Mouse (Mus musculus) heart, postnatal 36 days (tissue): ENCODE results near the gene Rps6kb2. TPM values are rescaled to one million over a fixed set of nuclear protein-coding genes. Genes with fewer than 3 reads are reported as not detected.
"Not testable (repeated sequence)": the region's sequence is repeated elsewhere in the genome, so short reads cannot be mapped to it uniquely, and the experiment has no call there.

Source experiments
- DNase-seq, 2 experiments: peaks; one replicate each; pipeline ENCODE4 v3.0.0; 2021 to 2022
- intact Hi-C: fragments of 180-260 bp; cut with DNase I; formaldehyde crosslinking; loops from one replicate; pipeline ENCODE4 v1.15.1; 2025
- total RNA-seq, 2 experiments: library from RNA; stranded (reverse); gene quantifications; 2 replicates each; pipeline ENCODE4 v1.2.3; 2021

The Rps6kb2 gene
- total RNA-seq, 2 experiments from 2014 or later: 16.4 to 18.8 TPM

- intact Hi-C loops: no loop called here
- no peak for DNase-seq
Measured at GRCm38 (mm10) chr19:4144550-4145498, 18.3 kb downstream of the Rps6kb2 start.

- DNase-seq: no peak
- intact Hi-C loops: no loop called here
Measured at GRCm38 (mm10) chr19:4143759-4144268, 19.3 kb downstream of the Rps6kb2 start, which contains the start of gene Cabp4. TSS of gene Cabp4 (minus strand) at chr19:4144033.

- intact Hi-C loops: no loop called here
- no peak for DNase-seq
Measured at GRCm38 (mm10) chr19:4142416-4143173, 20.6 kb downstream of the Rps6kb2 start.

GRCm38 (mm10) chr19:4140147-4140546 lies 23.0 kb downstream of the Rps6kb2 start:
- no peak for DNase-seq
- intact Hi-C loops: no loop called here

- DNase-seq: no peak
Measured at GRCm38 (mm10) chr19:4139446-4139845, 23.7 kb downstream of the Rps6kb2 start, which contains the start of gene Gpr152. TSS of gene Gpr152 (plus strand) at chr19:4139787.

GRCm38 (mm10) chr19:4137913-4138312 lies 25.2 kb downstream of the Rps6kb2 start:
- no peak for DNase-seq
- intact Hi-C loops: no loop called here

More at GRCm38 (mm10) chr19:4139446-4139845, 23.7 kb downstream of the Rps6kb2 start, which contains the start of gene Gpr152:
- intact Hi-C loops: no loop called here

- intact Hi-C loops: no loop called here
- no peak for DNase-seq
Measured at GRCm38 (mm10) chr19:4136463-4136862, 26.7 kb downstream of the Rps6kb2 start.

GRCm38 (mm10) chr19:4135963-4136345 lies 27.2 kb downstream of the Rps6kb2 start:
- intact Hi-C loops, DNase-seq: not testable (repeated sequence)

GRCm38 (mm10) chr19:4135229-4135962 lies 27.8 kb downstream of the Rps6kb2 start:
- intact Hi-C loops, DNase-seq: not testable (repeated sequence)

- intact Hi-C loops: no loop called here
Measured at GRCm38 (mm10) chr19:4134354-4134753, 28.8 kb downstream of the Rps6kb2 start.

GRCm38 (mm10) chr19:4131768-4132167 lies 31.4 kb downstream of the Rps6kb2 start:
- intact Hi-C loops: no loop called here

More at GRCm38 (mm10) chr19:4134354-4134753, 28.8 kb downstream of the Rps6kb2 start:
- DNase-seq: no peak

GRCm38 (mm10) chr19:4131075-4131474 lies 32.1 kb downstream of the Rps6kb2 start:
- no peak for DNase-seq
- intact Hi-C loops: no loop called here

More at GRCm38 (mm10) chr19:4131768-4132167, 31.4 kb downstream of the Rps6kb2 start:
- DNase-seq: no peak

GRCm38 (mm10) chr19:4130106-4130505 lies 33.0 kb downstream of the Rps6kb2 start:
- intact Hi-C loops: no loop called here

GRCm38 (mm10) chr19:4129462-4129861 lies 33.7 kb downstream of the Rps6kb2 start:
- intact Hi-C loops: no loop called here
- DNase-seq: no peak

More at GRCm38 (mm10) chr19:4130106-4130505, 33.0 kb downstream of the Rps6kb2 start:
- no peak for DNase-seq

GRCm38 (mm10) chr19:4126759-4127495 lies 36.2 kb downstream of the Rps6kb2 start:
- intact Hi-C loops: loop anchor here (1.0 to 2.0 kb wide), 2 partner anchors 21 to 36 kb away; partner anchors contain the start of genes Coro1b and Rps6kb2
- DNase-seq: no peak

- peak; percentile 96 to 97 for DNase-seq
- intact Hi-C loops: loop anchor here (1.0 to 2.0 kb wide), 2 partner anchors 22 to 37 kb away; partner anchors contain the start of genes Coro1b and Rps6kb2
Measured at GRCm38 (mm10) chr19:4125741-4126696, 37.1 kb downstream of the Rps6kb2 start, which contains the start of gene Aip. TSS of gene Aip (minus strand) at chr19:4125858.

GRCm38 (mm10) chr19:4125268-4125667 lies 37.9 kb downstream of the Rps6kb2 start:
- DNase-seq, intact Hi-C loops: not testable (repeated sequence)

GRCm38 (mm10) chr19:4124432-4124831 lies 38.7 kb downstream of the Rps6kb2 start:
- intact Hi-C loops: loop anchor here (1.0 kb wide), 1 partner anchor 104 kb away; no protein-coding TSS in a partner anchor

More at GRCm38 (mm10) chr19:4124432-4124831, 38.7 kb downstream of the Rps6kb2 start:
- no peak for DNase-seq
